Mouse (Mus musculus): ENCODE data around the gene Psph. TPM values are rescaled to one million over a fixed set of nuclear protein-coding genes. Genes with fewer than 3 reads are reported as not detected.
"Not testable (repeated sequence)": the region's sequence is repeated elsewhere in the genome, so short reads cannot be mapped to it uniquely, and the experiment has no call there.

Psph gene
- polyA plus RNA-seq, 1 experiment from 2014 or later: 27.4 TPM

DNA sequence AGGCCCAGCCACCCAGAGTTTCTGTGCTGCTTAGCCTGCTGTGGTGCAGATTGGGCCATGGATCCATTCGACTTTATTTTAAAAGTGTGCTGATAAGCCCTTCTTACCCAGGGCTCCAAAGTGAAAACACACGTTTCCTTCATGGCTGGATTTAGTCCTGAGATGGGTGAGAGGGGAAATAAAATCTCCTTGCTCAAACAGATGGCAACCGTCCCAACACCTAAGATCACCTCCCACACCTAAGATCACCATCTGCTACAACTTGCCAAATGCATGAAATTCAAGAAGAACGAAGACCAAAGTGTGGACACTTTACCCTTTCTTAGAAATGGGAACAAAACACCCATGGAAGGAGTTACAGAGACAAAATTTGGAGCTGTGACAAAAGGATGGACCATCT is 13.9 kb downstream of the Psph start:
- WGBS: 68% methylated on average over 4 of the region's 4 CpGs
- not testable (repeated sequence) for H3K36me3 ChIP-seq; H3K9me3 ChIP-seq (replicated peaks); H3K4me2 ChIP-seq; H3K4me3 ChIP-seq; H3K27ac ChIP-seq (ENCODE audit: poor library complexity, severe bottlenecking); ATAC-seq (ENCODE audit: insufficient number of reproducible peaks, low FRiP score); H3K9ac ChIP-seq; H3K27me3 ChIP-seq (replicated peaks)
- peaks cover 14% of the 10 kb centered on the region for H3K4me1 ChIP-seq (replicated peaks)

- no peak overlapping the region for H3K4me2 ChIP-seq
- no peak overlapping the region for H3K9ac ChIP-seq
- H3K9me3 ChIP-seq (replicated peaks): no peaks in the 10 kb centered on the region
- peaks cover 14% of the 10 kb centered on the region for H3K4me1 ChIP-seq (replicated peaks)
- no peaks in the 10 kb centered on the region for H3K27me3 ChIP-seq (replicated peaks)
- H3K4me3 ChIP-seq: no peak overlapping the region
- no peak overlapping the region for H3K27ac ChIP-seq (ENCODE audit: poor library complexity, severe bottlenecking)
- 90% methylated on average over 10 of the region's 10 CpGs for WGBS
- ATAC-seq (ENCODE audit: insufficient number of reproducible peaks, low FRiP score): no peak
- H3K36me3 ChIP-seq: peaks cover 12% of the 10 kb centered on the region
Measured at GRCm38 (mm10) chr5:129772433-129772832, 14.8 kb downstream of the Psph start.

- no peak overlapping the region for H3K9ac ChIP-seq
- no peaks in the 10 kb centered on the region for H3K27me3 ChIP-seq (replicated peaks)
- H3K36me3 ChIP-seq: peaks cover 17% of the 10 kb centered on the region
- H3K9me3 ChIP-seq (replicated peaks): no peaks in the 10 kb centered on the region
- H3K4me2 ChIP-seq: peak overlapping the region; percentile 18; the same call in 1 of the 2 replicates
- peak overlapping the region; percentile 46; the same call in 1 of the 2 replicates for H3K27ac ChIP-seq (ENCODE audit: poor library complexity, severe bottlenecking)
- WGBS: 53% methylated on average over 23 of the region's 23 CpGs
- no peak overlapping the region for H3K4me3 ChIP-seq
- ATAC-seq (ENCODE audit: insufficient number of reproducible peaks, low FRiP score): peak; percentile 42
- H3K4me1 ChIP-seq (replicated peaks): peaks cover 14% of the 10 kb centered on the region
Measured at GRCm38 (mm10) chr5:129770443-129771355, 16.6 kb downstream of the Psph start.

DNA sequence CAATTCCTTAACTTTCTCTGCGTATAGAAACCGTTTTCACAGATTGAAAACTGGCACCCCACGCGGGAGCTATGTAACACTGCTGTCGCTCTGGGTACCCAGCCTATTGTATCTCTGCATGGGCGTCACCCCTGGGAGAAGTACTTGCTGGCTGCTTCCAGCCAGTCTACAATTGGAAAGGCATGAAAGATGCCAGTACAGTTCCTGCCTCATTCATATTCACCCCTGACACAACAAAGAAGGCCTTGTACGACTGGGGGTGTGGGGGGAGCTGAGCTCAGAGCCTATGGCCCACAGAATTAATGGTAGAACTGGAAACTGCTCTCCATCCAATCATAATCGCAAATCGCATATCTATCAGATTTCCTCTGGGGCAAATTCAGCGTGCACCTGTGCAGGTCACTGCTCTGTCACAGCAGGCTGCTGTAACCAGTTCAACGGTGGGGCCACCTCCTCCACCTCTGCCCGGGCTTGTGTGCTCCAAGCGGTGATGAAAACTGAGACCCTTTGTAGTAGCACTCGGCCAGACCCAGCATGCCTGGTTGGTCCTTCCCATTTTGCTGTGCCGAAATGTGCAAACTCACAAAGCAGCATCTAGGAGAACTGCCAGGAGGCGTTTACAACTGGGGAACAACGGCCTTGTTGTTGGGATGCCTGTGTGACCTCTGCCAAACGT is 25.2 kb downstream of the Psph start:
- ATAC-seq (ENCODE audit: insufficient number of reproducible peaks, low FRiP score): no peak
- Histone ChIP-seq H3K4me3 (no peak overlapping the region), H3K4me2 (no peak overlapping the region), H3K9me3 (replicated peaks) (no peaks in the 10 kb centered on the region), H3K9ac (no peak overlapping the region), H3K36me3 (peaks cover 40% of the 10 kb centered on the region), H3K4me1 (replicated peaks) (no peaks in the 10 kb centered on the region), H3K27ac (ENCODE audit: poor library complexity, severe bottlenecking) (no peak overlapping the region), H3K27me3 (replicated peaks) (no peaks in the 10 kb centered on the region)
- whole genome bisulfite sequencing: 77% methylated on average over 18 of the region's 18 CpGs

DNA sequence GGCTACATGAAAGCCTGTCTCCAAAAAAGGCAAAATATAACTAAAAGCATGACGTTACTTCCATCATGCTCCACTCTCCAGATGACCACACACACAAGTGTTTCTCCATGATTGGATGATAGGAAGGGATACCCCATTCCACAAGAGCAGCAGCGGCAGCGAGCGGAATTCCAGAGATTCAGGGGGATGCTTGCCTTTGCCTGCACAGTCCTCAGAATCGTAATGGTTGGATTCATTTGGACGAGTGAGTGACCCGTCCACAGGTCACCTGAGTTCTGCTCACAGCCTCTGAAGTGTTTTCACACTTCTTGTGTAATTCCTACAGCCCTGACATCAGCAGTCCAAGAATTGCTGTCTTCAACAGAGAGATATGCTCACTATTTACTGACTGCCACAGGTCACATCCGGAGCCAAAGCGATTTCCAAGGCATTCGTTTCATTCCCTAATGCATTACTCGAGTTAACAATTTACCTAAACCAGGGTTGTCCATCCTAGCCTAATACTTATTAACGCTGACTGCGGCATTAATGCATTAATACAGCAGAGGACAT is 27.2 kb downstream of the Psph start:
- WGBS: 83% methylated on average over 13 of the region's 13 CpGs
- no peak for ATAC-seq (ENCODE audit: insufficient number of reproducible peaks, low FRiP score)
- Histone ChIP-seq H3K4me1 (replicated peaks) (no peaks in the 10 kb centered on the region), H3K9ac (no peak overlapping the region), H3K27me3 (replicated peaks) (no peaks in the 10 kb centered on the region), H3K27ac (ENCODE audit: poor library complexity, severe bottlenecking) (no peak overlapping the region), H3K36me3 (peaks cover 47% of the 10 kb centered on the region), H3K4me2 (no peak overlapping the region), H3K9me3 (replicated peaks) (no peaks in the 10 kb centered on the region), H3K4me3 (no peak overlapping the region)

DNA sequence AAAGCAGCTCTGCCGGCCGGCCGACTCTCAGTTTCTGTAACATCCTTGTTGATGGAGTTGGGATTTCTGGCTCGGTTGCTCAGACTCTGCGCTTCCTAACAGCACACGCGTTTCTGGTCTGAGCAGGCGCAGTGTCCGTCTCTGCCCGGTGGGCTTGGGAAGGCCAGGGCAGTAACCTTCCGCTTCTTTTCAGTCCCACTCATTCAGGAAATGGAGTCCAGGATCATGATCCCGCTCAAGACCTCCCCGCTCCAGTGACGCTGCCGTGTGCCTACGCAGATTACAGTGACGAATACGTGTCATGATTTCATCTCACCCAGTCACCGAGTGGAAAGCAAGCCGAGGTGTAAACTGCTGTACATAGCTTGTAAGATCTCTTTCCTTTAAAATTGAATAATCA is 30.4 kb downstream of the Psph start:
- Histone ChIP-seq H3K27ac (ENCODE audit: poor library complexity, severe bottlenecking) (no peak overlapping the region), H3K36me3 (peaks cover 69% of the 10 kb centered on the region), H3K9ac (no peak overlapping the region), H3K4me1 (replicated peaks) (no peaks in the 10 kb centered on the region), H3K27me3 (replicated peaks) (no peaks in the 10 kb centered on the region), H3K4me3 (no peak overlapping the region), H3K4me2 (no peak overlapping the region), H3K9me3 (replicated peaks) (no peaks in the 10 kb centered on the region)
- no peak for ATAC-seq (ENCODE audit: insufficient number of reproducible peaks, low FRiP score)
- WGBS: 89% methylated on average over 20 of the region's 20 CpGs

DNA sequence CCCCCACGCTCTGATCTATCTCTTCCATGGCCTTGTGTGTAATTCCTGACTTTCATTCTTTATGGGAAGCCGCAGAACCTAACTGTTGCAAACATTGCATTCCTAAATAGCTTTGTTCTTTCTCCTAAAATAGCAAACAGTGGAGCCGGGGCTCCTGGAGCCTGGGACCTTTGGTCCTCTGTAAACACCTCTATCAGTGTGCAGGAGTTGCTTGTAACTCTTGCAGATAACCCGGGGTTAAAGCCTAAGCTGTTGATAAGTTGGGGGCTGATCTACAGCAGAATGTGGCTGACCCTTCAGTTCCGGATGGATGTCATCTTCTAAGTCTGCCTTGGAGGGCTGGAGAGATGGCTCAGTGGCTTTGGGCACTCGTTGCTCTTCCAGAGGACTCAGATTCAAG is 43.2 kb downstream of the Psph start:
- peak overlapping the region; percentile 55 for H3K27ac ChIP-seq (ENCODE audit: poor library complexity, severe bottlenecking)
- ATAC-seq (ENCODE audit: insufficient number of reproducible peaks, low FRiP score): no peak
- peaks cover 81% of the 10 kb centered on the region for H3K36me3 ChIP-seq
- H3K9me3 ChIP-seq (replicated peaks): no peaks in the 10 kb centered on the region
- H3K27me3 ChIP-seq (replicated peaks): no peaks in the 10 kb centered on the region
- no peak overlapping the region for H3K4me3 ChIP-seq
- H3K4me1 ChIP-seq (replicated peaks): peaks cover 18% of the 10 kb centered on the region
- H3K9ac ChIP-seq: no peak overlapping the region
- peak overlapping the region; percentile 20 for H3K4me2 ChIP-seq
- 13% methylated on average over 6 of the region's 6 CpGs for WGBS

DNA sequence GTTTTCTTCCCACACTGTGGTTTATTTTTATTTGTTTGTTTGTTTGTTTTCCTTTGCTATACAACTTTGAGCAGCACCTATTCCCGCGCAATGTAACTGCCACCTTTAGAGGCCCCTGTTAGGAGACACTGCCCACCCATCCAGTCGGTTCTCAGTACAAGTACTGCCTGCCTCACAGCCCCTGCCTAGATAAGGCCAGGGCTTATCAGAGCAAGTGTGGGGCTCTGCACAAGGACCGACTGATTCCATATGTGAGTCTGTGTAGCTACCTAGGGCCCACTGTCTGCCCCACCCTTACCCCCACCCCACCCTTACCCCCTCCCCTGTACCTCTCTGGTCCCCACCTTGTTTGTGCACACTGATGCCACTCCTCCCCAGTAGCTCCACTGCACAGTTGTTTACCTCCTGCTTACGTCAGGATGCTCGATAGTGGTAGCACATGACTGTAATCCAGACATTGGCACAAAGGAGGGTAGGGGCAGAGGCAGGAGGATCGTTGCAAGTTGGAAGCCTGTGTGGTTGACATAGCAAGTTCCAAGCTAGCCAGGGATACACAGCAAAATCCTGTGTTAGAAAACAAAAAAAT is 44.3 kb downstream of the Psph start:
- Histone ChIP-seq H3K4me1 (replicated peaks) (peaks cover 18% of the 10 kb centered on the region), H3K27me3 (replicated peaks) (no peaks in the 10 kb centered on the region), H3K36me3 (peaks cover 74% of the 10 kb centered on the region), H3K9ac (0 out of 2 replicates have a peak overlapping the region, but pooled peaks have one; percentile 13), H3K4me3 (no peak overlapping the region), H3K4me2 (no peak overlapping the region), H3K27ac (ENCODE audit: poor library complexity, severe bottlenecking) (no peak overlapping the region), H3K9me3 (replicated peaks) (no peaks in the 10 kb centered on the region)
- peak; percentile 77 for ATAC-seq (ENCODE audit: insufficient number of reproducible peaks, low FRiP score)
- 32% methylated on average over 7 of the region's 7 CpGs for WGBS

GRCm38 (mm10) chr5:129740976-129741375 is 46.3 kb downstream of the Psph start:
- WGBS: 100% methylated on average over 1 of the region's 1 CpGs
- no peaks in the 10 kb centered on the region for H3K27me3 ChIP-seq (replicated peaks)
- peaks cover 18% of the 10 kb centered on the region for H3K4me1 ChIP-seq (replicated peaks)
- H3K4me2 ChIP-seq: no peak overlapping the region
- no peak overlapping the region for H3K27ac ChIP-seq (ENCODE audit: poor library complexity, severe bottlenecking)
- H3K36me3 ChIP-seq: peaks cover 61% of the 10 kb centered on the region
- H3K4me3 ChIP-seq: no peak overlapping the region
- no peaks in the 10 kb centered on the region for H3K9me3 ChIP-seq (replicated peaks)
- H3K9ac ChIP-seq: no peak overlapping the region
- no peak for ATAC-seq (ENCODE audit: insufficient number of reproducible peaks, low FRiP score)

DNA sequence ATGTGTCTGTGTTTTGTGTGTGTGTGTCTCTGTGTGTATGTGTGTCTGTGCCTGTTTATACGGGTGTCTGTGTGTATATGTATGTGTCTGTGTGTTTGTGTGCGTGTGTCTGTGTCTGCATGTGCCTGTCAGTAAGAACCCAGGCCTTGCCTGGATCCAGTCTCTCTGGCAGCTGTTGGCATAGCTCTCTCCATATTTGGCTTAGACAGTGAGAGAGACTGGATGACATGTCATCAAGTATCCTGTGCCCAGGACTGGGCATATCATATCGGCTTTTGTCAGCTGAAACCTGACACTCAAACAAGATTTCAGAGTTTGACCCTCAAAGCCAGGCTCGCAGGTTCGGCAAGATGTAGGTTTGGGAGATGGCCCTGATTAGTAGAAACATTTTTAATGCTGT is 56.2 kb downstream of the Psph start:
- peak overlapping the region; percentile 58; the same call in 1 of the 2 replicates for H3K4me2 ChIP-seq
- WGBS: 31% methylated on average over 5 of the region's 5 CpGs
- H3K4me3 ChIP-seq: no peak overlapping the region
- H3K27ac ChIP-seq (ENCODE audit: poor library complexity, severe bottlenecking): peak overlapping the region; percentile 91
- ATAC-seq (ENCODE audit: insufficient number of reproducible peaks, low FRiP score): no peak
- H3K36me3 ChIP-seq: peaks cover 19% of the 10 kb centered on the region; the same call in 1 of the 2 replicates
- H3K4me1 ChIP-seq (replicated peaks): peaks cover 65% of the 10 kb centered on the region
- H3K9ac ChIP-seq: peak overlapping the region; percentile 42; the same call in 1 of the 2 replicates
- no peaks in the 10 kb centered on the region for H3K27me3 ChIP-seq (replicated peaks)
- H3K9me3 ChIP-seq (replicated peaks): no peaks in the 10 kb centered on the region

DNA sequence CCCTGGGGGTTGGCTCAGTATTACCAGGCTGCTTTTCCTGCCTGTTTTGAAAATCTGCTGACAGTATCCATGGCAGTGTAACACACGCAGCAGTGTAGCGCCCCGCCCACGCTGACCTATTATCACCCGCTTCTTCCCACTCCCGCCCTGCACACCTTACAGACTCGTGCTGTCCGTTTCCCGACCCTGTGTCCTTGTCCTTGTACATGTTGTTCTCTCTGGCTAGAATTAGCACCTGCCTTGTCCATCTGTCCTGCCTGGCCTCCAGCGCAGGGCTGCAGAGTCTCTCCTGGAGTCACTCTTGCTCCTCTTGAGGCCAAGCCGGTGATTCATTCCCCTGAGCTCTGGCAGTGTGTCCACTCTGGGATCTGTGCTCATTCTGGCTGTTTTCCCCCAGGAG is 56.9 kb downstream of the Psph start:
- 0 out of 2 replicates have a peak overlapping the region, but pooled peaks have one; percentile 2 for H3K4me3 ChIP-seq
- H3K9ac ChIP-seq: peak overlapping the region; percentile 42
- no peaks in the 10 kb centered on the region for H3K27me3 ChIP-seq (replicated peaks)
- peaks cover 15% of the 10 kb centered on the region; the same call in 1 of the 2 replicates for H3K36me3 ChIP-seq
- peaks cover 63% of the 10 kb centered on the region for H3K4me1 ChIP-seq (replicated peaks)
- peak overlapping the region; percentile 91 for H3K27ac ChIP-seq (ENCODE audit: poor library complexity, severe bottlenecking)
- ATAC-seq (ENCODE audit: insufficient number of reproducible peaks, low FRiP score): peak; percentile 65
- 27% methylated on average over 11 of the region's 11 CpGs for WGBS
- H3K9me3 ChIP-seq (replicated peaks): no peaks in the 10 kb centered on the region
- peak overlapping the region; percentile 58 for H3K4me2 ChIP-seq

Data from heart, embryonic 12.5 days (tissue).